Mouse (Mus musculus): ENCODE measurements around the gene Eif4a1. TPM values are rescaled to one million over a fixed set of nuclear protein-coding genes. Genes with fewer than 3 reads are reported as not detected.

Eif4a1 gene
- polyA plus RNA-seq, 1 experiment = 30.9 TPM

- TF ChIP-seq GATA1 (IDR thresholded peaks at IDR 0.05; ENCODE audit: low read length) = no peak
- TF ChIP-seq TAL1 (IDR thresholded peaks at IDR 0.05; ENCODE audit: low read length) = no peak
- H3K4me3 ChIP-seq (replicated peaks) = no peak overlapping the region
- H3K27me3 ChIP-seq (ENCODE audit: control insufficient read depth) = peaks cover 16% of the 10 kb centered on the region
- no peaks in the 10 kb centered on the region for H3K9me3 ChIP-seq (ENCODE audit: control insufficient read depth, low read length)
- no peaks in the 10 kb centered on the region; the same call in 1 of the 2 replicates for H3K36me3 ChIP-seq (ENCODE audit: control insufficient read depth)
- H3K4me1 ChIP-seq (ENCODE audit: control insufficient read depth) = peaks cover 29% of the 10 kb centered on the region
Observed at GRCm38 (mm10) chr11:69692863-69693262, 20.6 kb upstream of the Eif4a1 start.

- Histone ChIP-seq H3K9me3 (ENCODE audit: control insufficient read depth, low read length) (no peaks in the 10 kb centered on the region), H3K4me1 (ENCODE audit: control insufficient read depth) (peaks cover 29% of the 10 kb centered on the region), H3K27me3 (ENCODE audit: control insufficient read depth) (peaks cover 16% of the 10 kb centered on the region), H3K36me3 (ENCODE audit: control insufficient read depth) (no peaks in the 10 kb centered on the region; the same call in 1 of the 2 replicates), H3K4me3 (replicated peaks) (no peak overlapping the region)
- TF ChIP-seq TAL1 (IDR thresholded peaks at IDR 0.05; ENCODE audit: low read length) (no peak), GATA1 (IDR thresholded peaks at IDR 0.05; ENCODE audit: low read length) (no peak)
Observed at GRCm38 (mm10) chr11:69692196-69692811, 20.1 kb upstream of the Eif4a1 start.

DNA sequence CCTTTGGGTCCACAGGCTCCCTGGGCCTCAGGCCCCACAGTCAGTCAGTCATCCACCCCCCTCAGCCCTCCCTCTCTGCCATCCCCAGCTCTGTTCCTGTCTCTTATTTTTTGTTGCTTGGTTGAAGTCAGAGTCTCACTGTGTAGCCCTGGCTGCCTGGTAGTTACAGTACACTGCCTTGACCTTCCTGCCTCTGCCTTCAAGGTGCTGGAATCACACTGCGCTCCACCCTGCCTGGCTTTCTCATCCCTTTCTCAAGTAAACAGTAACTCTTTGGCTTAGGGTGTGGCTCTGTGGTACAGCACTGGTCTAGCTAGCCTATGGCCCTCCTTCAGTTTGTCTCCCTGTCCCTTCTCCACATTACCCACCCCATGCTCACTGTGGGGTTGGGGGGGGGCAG lies 17.7 kb upstream of the Eif4a1 start:
- peaks cover 10% of the 10 kb centered on the region for H3K27me3 ChIP-seq (ENCODE audit: control insufficient read depth)

GRCm38 (mm10) chr11:69687061-69687460 lies 14.8 kb upstream of the Eif4a1 start:
- Histone ChIP-seq H3K36me3 (ENCODE audit: control insufficient read depth) (no peaks in the 10 kb centered on the region; the same call in 1 of the 2 replicates), H3K27me3 (ENCODE audit: control insufficient read depth) (peaks cover 7% of the 10 kb centered on the region), H3K9me3 (ENCODE audit: control insufficient read depth, low read length) (no peaks in the 10 kb centered on the region), H3K4me1 (ENCODE audit: control insufficient read depth) (peaks cover 23% of the 10 kb centered on the region), H3K4me3 (replicated peaks) (no peak overlapping the region)
- TF ChIP-seq TAL1 (IDR thresholded peaks at IDR 0.05; ENCODE audit: low read length) (no peak), GATA1 (IDR thresholded peaks at IDR 0.05; ENCODE audit: low read length) (no peak)

More for the DNA sequence above, 17.7 kb upstream of the Eif4a1 start:
- TF ChIP-seq TAL1 (IDR thresholded peaks at IDR 0.05; ENCODE audit: low read length) = no peak
- no peak for TF ChIP-seq GATA1 (IDR thresholded peaks at IDR 0.05; ENCODE audit: low read length)
- no peaks in the 10 kb centered on the region; the same call in 1 of the 2 replicates for H3K36me3 ChIP-seq (ENCODE audit: control insufficient read depth)
- H3K4me1 ChIP-seq (ENCODE audit: control insufficient read depth) = peaks cover 19% of the 10 kb centered on the region
- H3K9me3 ChIP-seq (ENCODE audit: control insufficient read depth, low read length) = no peaks in the 10 kb centered on the region
- no peak overlapping the region for H3K4me3 ChIP-seq (replicated peaks)

GRCm38 (mm10) chr11:69686377-69686776 lies 14.2 kb upstream of the Eif4a1 start:
- Histone ChIP-seq H3K4me1 (ENCODE audit: control insufficient read depth) (peaks cover 27% of the 10 kb centered on the region), H3K27me3 (ENCODE audit: control insufficient read depth) (peaks cover 7% of the 10 kb centered on the region), H3K36me3 (ENCODE audit: control insufficient read depth) (no peaks in the 10 kb centered on the region; the same call in 1 of the 2 replicates), H3K9me3 (ENCODE audit: control insufficient read depth, low read length) (no peaks in the 10 kb centered on the region), H3K4me3 (replicated peaks) (no peak overlapping the region)
- TF ChIP-seq TAL1 (IDR thresholded peaks at IDR 0.05; ENCODE audit: low read length) (no peak), GATA1 (IDR thresholded peaks at IDR 0.05; ENCODE audit: low read length) (no peak)

DNA sequence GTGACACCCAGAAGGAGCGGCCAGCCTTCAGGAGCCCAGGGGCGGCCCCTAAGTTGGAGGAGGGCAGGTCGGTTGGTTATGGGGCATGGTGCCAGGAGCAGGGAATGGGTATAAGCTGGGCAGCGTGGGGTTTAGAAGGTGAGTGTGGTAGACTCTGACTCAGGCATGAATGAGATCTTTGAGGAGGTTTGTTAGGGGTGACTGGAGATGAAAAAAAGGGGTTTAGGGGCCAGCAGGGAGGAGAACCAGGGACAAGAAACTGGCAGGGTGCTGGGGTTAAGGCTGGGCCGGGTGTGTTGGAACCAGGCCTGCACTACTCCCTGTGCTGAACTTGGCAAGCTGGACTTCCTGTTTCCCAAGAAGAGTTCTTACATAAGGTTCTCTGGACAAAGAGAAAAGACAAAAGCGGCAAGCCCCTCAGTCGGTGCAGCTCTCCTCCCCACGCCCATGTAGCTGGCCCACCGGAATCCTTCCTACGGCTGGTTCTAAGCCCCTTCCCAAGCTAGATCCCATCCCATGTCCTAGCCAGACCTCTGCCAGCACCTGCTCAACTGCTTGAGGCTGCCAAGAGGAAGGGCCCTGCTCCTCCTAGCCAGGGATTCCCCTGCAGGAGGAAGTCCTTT lies 13.4 kb upstream of the Eif4a1 start, which contains the start of gene Tnfsf13:
TSS of gene Tnfsf13 (minus strand) at position 259 of the 623 bp plus-strand sequence.
- no peak within 1 kb of the TSS for H3K4me3 ChIP-seq (replicated peaks)
- no peak for TF ChIP-seq GATA1 (IDR thresholded peaks at IDR 0.05; ENCODE audit: low read length)
- no peak for TF ChIP-seq TAL1 (IDR thresholded peaks at IDR 0.05; ENCODE audit: low read length)
- peaks cover 34% of the 10 kb centered on the region for H3K4me1 ChIP-seq (ENCODE audit: control insufficient read depth)

GRCm38 (mm10) chr11:69684936-69685335 lies 12.7 kb upstream of the Eif4a1 start:
- Histone ChIP-seq H3K27me3 (ENCODE audit: control insufficient read depth) (peaks cover 7% of the 10 kb centered on the region), H3K9me3 (ENCODE audit: control insufficient read depth, low read length) (no peaks in the 10 kb centered on the region), H3K4me1 (ENCODE audit: control insufficient read depth) (peaks cover 38% of the 10 kb centered on the region), H3K4me3 (replicated peaks) (no peak overlapping the region), H3K36me3 (ENCODE audit: control insufficient read depth) (peaks cover 6% of the 10 kb centered on the region)
- no peak for TF ChIP-seq TAL1 (IDR thresholded peaks at IDR 0.05; ENCODE audit: low read length)
- TF ChIP-seq GATA1 (IDR thresholded peaks at IDR 0.05; ENCODE audit: low read length) = no peak

More for the DNA sequence above, 13.4 kb upstream of the Eif4a1 start, which contains the start of gene Tnfsf13:
- Histone ChIP-seq H3K27me3 (ENCODE audit: control insufficient read depth) (peaks cover 7% of the 10 kb centered on the region), H3K9me3 (ENCODE audit: control insufficient read depth, low read length) (no peaks in the 10 kb centered on the region), H3K36me3 (ENCODE audit: control insufficient read depth) (no peaks in the 10 kb centered on the region; the same call in 1 of the 2 replicates)

- peaks cover 12% of the 10 kb centered on the region for H3K36me3 ChIP-seq (ENCODE audit: control insufficient read depth)
- TF ChIP-seq TAL1 (IDR thresholded peaks at IDR 0.05; ENCODE audit: low read length) (no peak), GATA1 (IDR thresholded peaks at IDR 0.05; ENCODE audit: low read length) (no peak)
- H3K27me3 ChIP-seq (ENCODE audit: control insufficient read depth) = peaks cover 7% of the 10 kb centered on the region
- no peaks in the 10 kb centered on the region for H3K9me3 ChIP-seq (ENCODE audit: control insufficient read depth, low read length)
- H3K4me3 ChIP-seq (replicated peaks) = no peak overlapping the region
- peaks cover 40% of the 10 kb centered on the region for H3K4me1 ChIP-seq (ENCODE audit: control insufficient read depth)
Observed at GRCm38 (mm10) chr11:69684128-69684745, 12.0 kb upstream of the Eif4a1 start.

DNA sequence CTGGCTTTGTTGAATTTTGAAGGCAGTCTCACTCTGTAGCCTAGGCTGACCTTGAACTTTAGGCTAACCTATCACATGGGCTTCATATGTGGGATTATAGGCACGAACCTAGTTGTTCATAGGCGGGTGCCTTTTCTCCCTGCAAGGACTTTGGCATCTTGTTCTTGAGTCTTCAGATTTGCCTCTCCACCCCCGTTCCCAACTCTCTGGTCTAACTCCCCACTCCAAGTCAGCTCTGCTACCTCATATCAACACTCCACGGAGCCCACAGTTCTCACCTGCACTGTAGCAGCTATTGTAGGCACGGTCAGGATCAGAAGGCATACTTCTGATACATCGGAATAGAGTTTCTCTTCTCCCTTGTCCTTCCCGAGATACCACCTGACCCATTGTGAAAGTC lies 11.4 kb upstream of the Eif4a1 start:
- H3K4me3 ChIP-seq (replicated peaks) = no peak overlapping the region
- peaks cover 7% of the 10 kb centered on the region for H3K27me3 ChIP-seq (ENCODE audit: control insufficient read depth)
- H3K36me3 ChIP-seq (ENCODE audit: control insufficient read depth) = peaks cover 17% of the 10 kb centered on the region
- TF ChIP-seq GATA1 (IDR thresholded peaks at IDR 0.05; ENCODE audit: low read length) = no peak
- TF ChIP-seq TAL1 (IDR thresholded peaks at IDR 0.05; ENCODE audit: low read length) = no peak
- H3K9me3 ChIP-seq (ENCODE audit: control insufficient read depth, low read length) = no peaks in the 10 kb centered on the region
- H3K4me1 ChIP-seq (ENCODE audit: control insufficient read depth) = peaks cover 40% of the 10 kb centered on the region
